Mouse (Mus musculus) megakaryocyte, embryonic 14.5 days (primary cell): Measurements from ENCODE around the gene Fads3. TPM values are rescaled to one million over a fixed set of nuclear protein-coding genes. Genes with fewer than 3 reads are reported as not detected.

Experiments
- H3K27me3 ChIP-seq: replicated peaks from 2 replicates; pipeline ENCODE3; 2012; ENCODE audit warnings: inconsistent platforms
- H3K36me3 ChIP-seq: replicated peaks from 2 replicates; pipeline ENCODE3; 2012; ENCODE audit warnings: low read length, inconsistent platforms, mixed read lengths
- H3K4me1 ChIP-seq: 2 replicates; pipeline ENCODE4 v1.6.1; 2012; ENCODE audit warnings: inconsistent platforms
- H3K4me3 ChIP-seq: replicated peaks from 2 replicates; pipeline ENCODE3; 2012; ENCODE audit warnings: moderate library complexity, mild to moderate bottlenecking, inconsistent platforms
- H3K9me3 ChIP-seq: 2 replicates; pipeline ENCODE4 v1.6.1; 2012; ENCODE audit warnings: inconsistent platforms
- FLI1 ChIP-seq: IDR thresholded peaks from 2 replicates; pipeline ENCODE4 v1.6.1; 2012; ENCODE audit warnings: low read length, inconsistent platforms, mixed read lengths
- GATA1 ChIP-seq: IDR thresholded peaks from 3 replicates; pipeline ENCODE4 v1.6.1; 2012; ENCODE audit warnings: mixed read lengths, low read length, inconsistent platforms, borderline replicate concordance
- polyA plus RNA-seq: library from polyadenylated mRNA; stranded (reverse); fragments of >175 nt; gene quantifications from 2 replicates; pipeline ENCODE4 v1.2.3, GENCODE M21; 2012; ENCODE audit warnings: low replicate concordance; ENCODE audit not compliant: insufficient read depth

Fads3 gene
- polyA plus RNA-seq, 1 experiment = 19.1 TPM

DNA sequence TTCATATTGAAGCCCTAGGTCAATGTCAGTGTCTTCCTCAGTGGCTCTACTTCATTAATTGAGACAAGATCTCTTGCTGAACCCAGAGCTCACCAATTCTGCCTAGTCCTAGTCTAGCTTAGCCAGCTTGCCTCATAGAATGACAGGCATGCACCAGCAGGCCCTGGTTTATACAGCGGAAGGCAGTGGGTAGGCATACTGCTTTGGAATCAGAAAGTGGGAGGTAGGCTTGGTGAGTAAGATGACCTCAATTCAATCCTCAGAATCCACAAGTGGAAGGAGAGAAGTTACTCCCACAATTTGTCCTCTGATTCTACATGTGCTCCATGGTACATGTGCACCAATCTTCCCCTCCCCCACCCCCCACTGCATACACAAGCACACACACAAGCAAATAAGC, 37.7 kb upstream of the Fads3 start:
- H3K4me3 ChIP-seq = no peak overlapping the region
- peaks cover 43% of the 10 kb centered on the region for H3K27me3 ChIP-seq
- peaks cover 5% of the 10 kb centered on the region; the same call in 1 of the 2 replicates for H3K4me1 ChIP-seq
- TF ChIP-seq FLI1 (no peak), GATA1 (no peak)
- H3K9me3 ChIP-seq = peaks cover 10% of the 10 kb centered on the region
- H3K36me3 ChIP-seq = no peaks in the 10 kb centered on the region

DNA sequence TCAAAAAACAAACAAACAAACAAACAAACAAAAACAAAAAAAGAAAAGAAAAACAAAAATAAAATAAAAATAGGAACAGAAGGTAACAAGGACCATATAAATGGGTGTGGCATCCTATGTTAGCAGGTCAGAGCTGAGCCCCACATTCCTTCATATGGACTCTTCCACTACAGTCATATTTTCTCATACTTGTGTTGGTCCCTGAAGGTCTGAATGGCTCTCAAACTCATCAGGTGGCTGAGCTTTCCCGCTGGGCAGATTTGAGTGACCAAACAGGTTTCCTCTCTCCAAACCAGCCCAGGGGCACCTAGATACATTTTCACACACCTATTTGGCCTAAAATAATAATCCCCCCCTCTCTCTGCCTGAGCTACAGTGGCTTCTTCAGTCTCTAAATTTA, 30.0 kb upstream of the Fads3 start:
- H3K36me3 ChIP-seq = no peaks in the 10 kb centered on the region
- H3K9me3 ChIP-seq = no peaks in the 10 kb centered on the region
- TF ChIP-seq FLI1 = no peak
- peaks cover 34% of the 10 kb centered on the region for H3K4me1 ChIP-seq
- no peak overlapping the region for H3K4me3 ChIP-seq
- H3K27me3 ChIP-seq = peaks cover 69% of the 10 kb centered on the region

DNA sequence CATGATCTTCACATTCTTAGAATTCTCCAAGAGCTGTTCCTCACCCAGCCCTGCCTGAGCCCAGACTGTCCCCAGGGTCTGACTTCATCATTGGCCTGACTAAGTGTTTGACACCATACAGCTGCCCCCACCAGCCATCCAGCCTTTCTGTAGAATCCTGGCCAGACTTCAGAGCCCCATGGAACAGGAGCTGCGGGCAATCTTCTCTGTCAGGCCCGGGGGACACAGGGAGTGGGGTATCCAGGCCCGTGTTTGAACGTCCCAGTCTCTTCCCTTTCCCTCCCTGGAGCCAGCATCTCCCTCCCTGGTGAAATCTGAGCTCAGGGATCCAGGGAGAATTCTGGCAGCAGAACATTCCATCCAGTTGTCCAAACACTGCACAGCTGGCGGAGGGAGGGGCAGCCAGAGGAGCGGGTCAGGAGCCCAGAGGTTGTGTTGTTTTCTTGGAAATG, 28.5 kb upstream of the Fads3 start:
- H3K36me3 ChIP-seq = no peaks in the 10 kb centered on the region
- TF ChIP-seq GATA1 = no peak
- peaks cover 72% of the 10 kb centered on the region for H3K27me3 ChIP-seq
- peaks cover 39% of the 10 kb centered on the region for H3K4me1 ChIP-seq
- H3K9me3 ChIP-seq = no peaks in the 10 kb centered on the region
- no peak overlapping the region for H3K4me3 ChIP-seq

DNA sequence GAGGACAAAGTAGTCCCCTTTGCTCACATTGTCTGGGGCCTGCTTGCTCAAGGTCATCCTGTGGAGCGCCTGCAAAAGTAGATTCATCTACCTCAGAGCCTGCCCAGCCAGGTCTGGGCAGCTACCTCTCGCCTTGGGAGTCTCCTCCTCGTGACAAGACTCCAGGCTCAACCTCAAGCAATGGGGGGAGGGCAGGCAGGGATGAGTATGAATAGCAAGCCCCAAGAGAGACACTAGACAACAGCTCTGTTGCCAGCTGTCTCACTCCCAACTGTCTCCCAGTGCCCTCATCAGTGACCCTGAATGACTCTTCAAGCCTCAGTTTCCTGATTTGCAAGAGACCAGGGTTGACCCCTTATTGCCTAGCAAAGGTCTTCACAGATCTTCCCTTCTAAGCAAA, 28.0 kb upstream of the Fads3 start:
- H3K27me3 ChIP-seq = peaks cover 74% of the 10 kb centered on the region
- H3K4me1 ChIP-seq = peaks cover 44% of the 10 kb centered on the region
- H3K36me3 ChIP-seq = no peaks in the 10 kb centered on the region
- no peak overlapping the region for H3K4me3 ChIP-seq
- H3K9me3 ChIP-seq = no peaks in the 10 kb centered on the region
- TF ChIP-seq FLI1 (no peak), GATA1 (no peak)

GRCm38 (mm10) chr19:10013913-10014312, 27.5 kb upstream of the Fads3 start:
- Histone ChIP-seq H3K27me3 (peaks cover 76% of the 10 kb centered on the region), H3K36me3 (no peaks in the 10 kb centered on the region), H3K4me1 (peaks cover 50% of the 10 kb centered on the region), H3K9me3 (no peaks in the 10 kb centered on the region), H3K4me3 (no peak overlapping the region)
- TF ChIP-seq GATA1 (no peak), FLI1 (no peak)

DNA sequence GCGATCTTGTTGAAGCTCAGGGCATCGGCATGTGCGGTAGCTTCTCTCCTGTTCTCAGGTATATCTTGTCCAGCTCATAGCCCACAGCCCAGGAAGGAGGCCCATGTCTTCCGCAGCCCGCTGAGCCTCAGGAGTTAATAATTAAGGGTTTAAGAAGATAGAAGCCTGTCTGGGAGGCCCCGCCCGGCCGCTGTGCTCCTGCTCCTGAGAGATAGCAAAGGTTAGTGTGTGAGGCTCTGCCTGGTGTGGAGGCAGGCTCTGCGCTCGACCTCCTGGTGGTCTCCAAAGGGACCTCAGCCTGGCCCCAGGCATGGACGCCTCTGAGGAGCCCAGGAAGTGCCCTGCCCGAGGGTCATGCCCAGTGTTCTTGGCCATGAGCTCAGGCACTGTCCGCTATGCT, 26.5 kb upstream of the Fads3 start:
- Histone ChIP-seq H3K27me3 (peaks cover 78% of the 10 kb centered on the region), H3K4me1 (peaks cover 56% of the 10 kb centered on the region), H3K36me3 (no peaks in the 10 kb centered on the region), H3K4me3 (no peak overlapping the region), H3K9me3 (no peaks in the 10 kb centered on the region)
- no peak for TF ChIP-seq FLI1
- TF ChIP-seq GATA1 = no peak

DNA sequence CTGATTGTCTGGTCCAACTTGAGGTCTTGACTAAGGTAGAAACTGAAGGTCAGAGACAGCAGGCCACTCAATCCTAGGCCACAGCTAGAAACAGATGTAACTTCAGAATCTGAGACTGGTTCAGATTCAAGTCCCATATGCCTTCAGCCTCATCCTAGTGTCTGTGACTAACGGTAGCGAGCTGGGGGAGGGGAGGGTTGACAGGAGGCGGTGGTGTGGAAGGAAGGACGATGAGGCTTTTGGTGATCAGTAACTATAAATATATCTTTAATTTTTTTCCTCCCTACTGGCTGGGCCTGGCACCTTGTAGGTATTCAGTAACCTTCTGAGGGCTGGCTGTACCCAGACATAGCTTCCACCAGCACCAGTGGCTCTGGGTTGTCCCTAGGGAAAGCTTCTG, 25.9 kb upstream of the Fads3 start:
- Histone ChIP-seq H3K9me3 (no peaks in the 10 kb centered on the region), H3K4me1 (peaks cover 56% of the 10 kb centered on the region), H3K4me3 (no peak overlapping the region), H3K36me3 (no peaks in the 10 kb centered on the region), H3K27me3 (peaks cover 75% of the 10 kb centered on the region)
- TF ChIP-seq GATA1 (no peak), FLI1 (no peak)

GRCm38 (mm10) chr19:10016151-10016550, 25.2 kb upstream of the Fads3 start:
- no peak overlapping the region for H3K4me3 ChIP-seq
- TF ChIP-seq GATA1 (no peak), FLI1 (no peak)
- no peaks in the 10 kb centered on the region for H3K36me3 ChIP-seq
- H3K9me3 ChIP-seq = no peaks in the 10 kb centered on the region
- H3K4me1 ChIP-seq = peaks cover 60% of the 10 kb centered on the region
- peaks cover 75% of the 10 kb centered on the region for H3K27me3 ChIP-seq

DNA sequence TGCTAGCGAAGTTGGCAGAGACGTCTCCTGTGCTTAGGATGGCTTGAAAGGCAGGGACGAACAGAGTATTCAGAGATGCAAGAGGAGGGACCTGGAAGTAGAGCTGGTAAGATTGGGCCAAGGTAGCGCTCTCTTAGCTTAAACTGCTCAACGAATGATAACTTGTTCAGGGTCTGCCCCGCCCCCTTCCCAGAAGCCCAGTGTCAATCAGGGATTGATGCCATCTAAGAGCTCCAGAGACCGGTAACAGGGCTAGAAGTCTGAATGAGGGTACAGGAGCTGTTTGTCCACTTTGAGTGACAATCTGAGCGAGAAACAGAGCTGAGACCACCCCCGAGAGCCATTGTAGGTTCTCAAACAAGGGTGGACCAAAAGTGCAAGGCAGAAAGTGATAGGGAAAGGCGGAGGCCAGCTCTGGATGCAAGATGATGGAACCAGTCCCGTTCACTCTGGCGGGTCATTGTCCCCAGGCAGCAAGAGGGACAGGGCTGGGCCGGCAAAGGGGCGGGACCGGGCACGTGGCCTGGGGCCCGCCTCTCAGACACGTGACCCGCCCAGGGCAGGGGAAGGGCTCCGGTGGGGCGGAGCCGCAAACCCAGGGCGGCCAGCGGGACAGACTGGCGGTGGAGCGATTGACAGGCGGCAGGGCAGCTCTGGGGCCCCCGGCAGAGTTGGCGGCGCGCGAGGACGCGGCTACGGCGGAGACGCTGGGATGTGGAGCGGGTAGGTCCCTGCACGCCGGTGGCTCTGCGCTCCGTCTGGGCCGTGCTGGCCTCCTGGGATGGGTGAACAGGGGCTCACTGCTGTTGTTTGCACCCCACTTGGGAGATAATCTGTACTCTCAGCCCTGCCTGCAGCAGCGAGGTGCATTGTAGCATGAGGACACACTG, 23.5 kb upstream of the Fads3 start:
- H3K36me3 ChIP-seq = no peaks in the 10 kb centered on the region
- no peaks in the 10 kb centered on the region for H3K9me3 ChIP-seq
- peak overlapping the region; percentile 90 for H3K4me3 ChIP-seq
- peaks cover 77% of the 10 kb centered on the region for H3K4me1 ChIP-seq
- H3K27me3 ChIP-seq = peaks cover 77% of the 10 kb centered on the region
- TF ChIP-seq FLI1 (no peak), GATA1 (no peak)

DNA sequence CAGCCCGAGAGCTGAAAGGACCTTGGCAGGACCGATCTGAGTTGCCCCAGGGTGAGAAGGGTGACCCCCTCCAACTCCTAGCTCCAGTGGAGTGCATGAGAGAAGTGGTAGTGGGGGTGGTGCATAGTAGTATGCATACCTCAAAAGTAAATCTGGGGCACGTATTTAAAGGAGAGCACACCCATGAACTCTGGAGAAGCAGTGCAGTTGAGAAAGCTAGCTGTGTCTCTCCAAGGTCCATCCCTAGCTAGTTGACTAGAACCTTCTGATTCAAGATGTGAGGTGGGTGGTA, 22.9 kb upstream of the Fads3 start:
- no peaks in the 10 kb centered on the region for H3K9me3 ChIP-seq
- H3K36me3 ChIP-seq = no peaks in the 10 kb centered on the region
- peak overlapping the region; percentile 90 for H3K4me3 ChIP-seq
- no peak for TF ChIP-seq GATA1
- no peak for TF ChIP-seq FLI1
- peaks cover 78% of the 10 kb centered on the region for H3K4me1 ChIP-seq
- peaks cover 74% of the 10 kb centered on the region for H3K27me3 ChIP-seq

DNA sequence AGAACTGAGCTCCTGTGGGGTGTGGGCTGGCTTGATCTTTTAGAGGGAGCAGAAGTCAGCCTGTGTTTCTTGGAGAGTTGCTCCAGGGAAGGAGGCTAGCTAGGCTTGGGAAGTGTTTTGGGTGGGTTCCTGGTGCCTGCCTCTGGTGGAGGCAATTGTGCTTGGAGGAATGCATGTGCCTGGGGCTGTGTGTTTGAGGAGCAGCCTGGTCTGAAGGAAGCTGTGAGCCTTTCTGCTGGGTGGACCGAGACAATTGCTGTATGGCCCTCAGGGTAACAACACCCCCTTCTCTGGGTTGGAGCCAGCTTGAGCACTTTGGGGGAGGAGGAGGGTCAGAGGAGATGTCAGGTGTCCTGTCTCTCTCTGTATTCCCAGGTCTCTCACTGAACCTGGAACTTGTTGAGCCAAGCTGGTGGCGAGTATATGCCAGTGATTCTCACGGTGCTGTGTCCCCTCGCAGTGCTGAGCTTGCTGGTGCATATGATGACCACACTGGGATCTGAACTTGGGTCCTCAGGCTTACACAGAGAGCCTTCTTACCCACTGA, 22.1 kb upstream of the Fads3 start:
- Histone ChIP-seq H3K27me3 (peaks cover 73% of the 10 kb centered on the region), H3K4me1 (peaks cover 78% of the 10 kb centered on the region), H3K36me3 (no peaks in the 10 kb centered on the region), H3K4me3 (peak overlapping the region; percentile 90), H3K9me3 (no peaks in the 10 kb centered on the region)
- TF ChIP-seq GATA1 = no peak
- TF ChIP-seq FLI1 = no peak
